Mouse (Mus musculus): Measurements from ENCODE around the gene Tff1. TPM values are rescaled to one million over a fixed set of nuclear protein-coding genes. Genes with fewer than 3 reads are reported as not detected.

The Tff1 gene
- polyA plus RNA-seq (2015; fragmentation: Nextera tagmentation; extraction: Ambion mirVana): not detected in 2 replicates

DNA sequence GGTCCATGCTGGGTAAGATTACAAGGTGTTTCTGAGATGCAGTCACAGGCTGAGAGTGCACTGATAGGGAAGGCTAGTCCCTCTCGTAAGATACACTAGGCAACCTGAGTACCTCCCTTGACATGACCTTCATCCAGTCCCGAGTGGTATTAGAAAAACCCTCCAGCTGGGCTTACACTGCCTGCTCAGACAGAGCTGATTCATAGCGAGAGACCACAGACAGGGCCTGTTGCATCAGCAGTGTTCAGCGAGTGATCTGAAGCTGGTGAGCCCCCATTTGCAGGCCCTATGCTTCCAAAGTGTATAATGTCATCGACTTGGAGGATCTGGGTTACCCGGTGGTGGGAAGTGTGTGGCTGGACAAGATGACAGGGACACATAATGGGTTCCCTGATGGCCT, at the start of gene Tff1:
Gene Tff1 (minus strand): TSS at position 151 of the 400 bp plus-strand sequence.
- H3K4me2 ChIP-seq (replicated peaks): no peak within 1 kb of the TSS

DNA sequence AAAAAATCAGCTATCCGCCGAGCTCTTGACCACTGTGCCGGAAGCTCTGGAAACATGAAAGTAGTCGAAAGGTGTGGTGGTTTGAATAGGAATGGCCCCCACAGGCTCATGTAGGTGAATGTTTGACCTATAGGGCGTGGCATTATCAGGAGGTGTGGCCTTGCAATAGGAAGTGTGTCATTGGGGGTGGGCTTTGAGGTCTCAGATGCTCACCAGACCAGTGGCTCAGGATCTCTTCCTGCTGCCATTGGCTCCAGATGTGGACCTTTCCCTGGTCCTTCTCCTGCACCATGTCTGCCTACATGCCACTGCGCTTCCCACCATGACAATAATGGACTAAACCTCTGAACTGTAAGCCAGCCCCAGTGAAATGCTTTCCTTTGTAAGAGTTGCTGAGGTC, 46.8 kb upstream of the Tff1 start:
- Histone ChIP-seq H3K4me1 (no peaks in the 10 kb centered on the region), H3K9ac (replicated peaks) (no peak overlapping the region), H3K27me3 (no peaks in the 10 kb centered on the region), H3K36me3 (no peaks in the 10 kb centered on the region), H3K9me3 (no peaks in the 10 kb centered on the region), H3K27ac (replicated peaks) (no peak overlapping the region), H3K4me3 (no peak overlapping the region), H3K4me2 (replicated peaks) (no peak overlapping the region)
- WGBS: 88% methylated on average over 6 of the region's 6 CpGs
- no peak for ATAC-seq (replicated peaks)

More for the DNA sequence above, at the start of gene Tff1:
- Histone ChIP-seq H3K9me3 (no peaks in the 10 kb centered on the region), H3K27me3 (no peaks in the 10 kb centered on the region), H3K4me1 (no peaks in the 10 kb centered on the region), H3K9ac (replicated peaks) (no peak within 1 kb of the TSS), H3K36me3 (no peaks in the 10 kb centered on the region), H3K4me3 (no peak within 1 kb of the TSS), H3K27ac (replicated peaks) (no peak within 1 kb of the TSS)
- ATAC-seq (replicated peaks): no peak
- 93% methylated on average over 6 of the region's 6 CpGs for WGBS

DNA sequence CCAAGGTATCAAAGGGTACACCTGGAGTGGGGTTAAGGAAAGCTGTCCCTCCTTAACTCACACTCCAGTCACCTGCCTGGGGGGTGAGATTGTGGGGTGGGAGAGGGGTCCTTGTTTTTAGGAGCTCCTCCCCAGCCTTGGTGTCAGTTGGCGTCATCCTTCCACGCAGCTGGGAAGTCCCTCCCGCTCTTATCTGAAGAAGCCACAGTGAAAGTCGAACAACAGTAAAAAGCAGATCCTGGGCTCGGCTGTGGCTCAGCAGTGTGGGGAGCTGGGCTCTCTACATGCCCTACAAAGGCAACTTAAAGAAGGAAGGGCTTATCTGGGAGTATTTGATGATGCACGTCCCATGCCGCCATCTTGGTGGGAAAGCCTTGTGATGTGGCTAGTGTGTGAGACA, 45.2 kb upstream of the Tff1 start:
- Histone ChIP-seq H3K27ac (replicated peaks) (no peak overlapping the region), H3K36me3 (no peaks in the 10 kb centered on the region), H3K4me1 (no peaks in the 10 kb centered on the region), H3K27me3 (no peaks in the 10 kb centered on the region), H3K4me3 (no peak overlapping the region), H3K4me2 (replicated peaks) (no peak overlapping the region), H3K9ac (replicated peaks) (no peak overlapping the region), H3K9me3 (no peaks in the 10 kb centered on the region)
- ATAC-seq (replicated peaks): no peak
- 90% methylated on average over 7 of the region's 7 CpGs for WGBS

DNA sequence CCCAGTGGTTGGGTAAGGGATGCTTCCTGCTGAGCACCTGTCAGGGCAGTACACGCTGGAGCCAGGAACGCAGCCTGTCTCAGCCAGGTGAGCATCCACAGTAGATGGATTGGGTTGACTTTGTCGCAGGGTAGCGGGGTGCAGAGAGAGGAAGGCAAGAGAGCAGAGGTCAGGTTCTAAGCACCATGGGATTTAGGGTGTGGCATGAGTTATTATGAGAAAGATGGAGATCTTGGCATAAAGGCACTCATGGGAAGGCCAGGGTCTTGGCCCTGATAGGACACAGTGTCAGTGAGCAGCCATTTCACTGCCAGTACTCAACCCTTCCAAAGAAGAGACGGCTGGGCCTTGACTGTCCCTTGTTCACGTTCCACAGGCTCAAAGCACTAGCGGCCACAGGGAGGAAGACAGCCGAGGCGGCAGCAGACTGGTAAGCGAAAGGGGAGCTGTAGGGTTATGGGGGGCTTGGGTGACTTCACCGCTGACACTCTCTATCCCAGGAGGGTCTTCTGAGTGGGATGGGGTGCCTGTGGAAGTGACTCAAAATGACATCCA, 44.4 kb upstream of the Tff1 start:
- H3K36me3 ChIP-seq: no peaks in the 10 kb centered on the region
- no peak overlapping the region for H3K4me2 ChIP-seq (replicated peaks)
- no peaks in the 10 kb centered on the region for H3K9me3 ChIP-seq
- no peak overlapping the region for H3K27ac ChIP-seq (replicated peaks)
- 92% methylated on average over 11 of the region's 11 CpGs for WGBS
- no peak overlapping the region for H3K4me3 ChIP-seq
- no peak for ATAC-seq (replicated peaks)
- no peaks in the 10 kb centered on the region for H3K4me1 ChIP-seq
- H3K9ac ChIP-seq (replicated peaks): no peak overlapping the region
- H3K27me3 ChIP-seq: no peaks in the 10 kb centered on the region

DNA sequence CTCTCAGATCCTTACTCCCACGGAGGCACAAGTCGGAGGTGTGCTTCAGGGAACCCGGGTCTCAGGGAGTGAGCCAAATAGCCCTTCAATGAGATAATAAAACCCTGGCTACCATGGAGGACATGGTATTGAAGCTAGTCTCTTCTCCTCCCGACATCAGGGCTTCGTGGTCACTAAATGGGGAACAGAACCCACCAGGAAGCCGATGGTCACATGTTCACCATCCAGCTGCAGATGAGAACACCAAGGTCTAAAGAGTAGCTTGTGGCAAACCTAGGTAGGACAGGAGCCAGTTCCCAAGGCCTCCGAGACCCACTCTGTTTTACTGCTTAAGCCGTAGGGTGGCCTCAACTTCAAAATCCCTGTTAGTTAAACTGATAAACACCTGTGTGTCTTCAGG, 43.6 kb upstream of the Tff1 start:
- no peaks in the 10 kb centered on the region for H3K36me3 ChIP-seq
- no peak overlapping the region for H3K4me2 ChIP-seq (replicated peaks)
- H3K9ac ChIP-seq (replicated peaks): no peak overlapping the region
- H3K27me3 ChIP-seq: no peaks in the 10 kb centered on the region
- H3K27ac ChIP-seq (replicated peaks): no peak overlapping the region
- H3K4me1 ChIP-seq: no peaks in the 10 kb centered on the region
- no peak overlapping the region for H3K4me3 ChIP-seq
- 94% methylated on average over 8 of the region's 8 CpGs for WGBS
- H3K9me3 ChIP-seq: no peaks in the 10 kb centered on the region
- ATAC-seq (replicated peaks): no peak

DNA sequence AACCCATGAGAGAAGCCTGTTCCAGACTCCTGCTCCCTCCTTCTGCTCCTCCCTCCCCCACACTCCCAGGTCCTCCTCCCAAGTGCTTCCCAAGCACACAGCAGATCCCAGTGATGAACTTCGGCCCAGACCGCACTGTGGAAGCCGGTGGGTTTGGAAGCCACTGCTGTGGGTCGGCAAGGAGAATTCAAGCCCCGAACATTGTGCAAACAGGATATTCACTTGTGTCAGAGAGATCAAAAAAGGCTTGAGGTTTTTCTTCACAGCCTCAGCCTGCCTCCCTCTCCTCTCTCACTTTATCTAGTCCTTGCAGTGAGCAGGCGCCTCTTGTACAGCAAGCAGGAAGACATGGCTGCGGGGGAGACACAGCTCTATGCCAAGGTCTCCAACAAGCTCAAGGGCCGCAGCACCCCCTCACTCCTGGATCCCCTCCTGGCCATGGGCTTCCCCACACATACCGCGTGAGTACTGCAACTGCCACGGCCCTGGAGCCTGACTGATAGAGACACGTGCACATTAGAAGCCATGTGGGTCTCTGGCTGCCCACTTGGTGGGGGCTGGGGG, 42.8 kb upstream of the Tff1 start, which contains the start of gene Ubash3a:
Gene Ubash3a (plus strand): TSS at position 103 of the 564 bp plus-strand sequence.
- Histone ChIP-seq H3K9ac (replicated peaks) (no peak within 1 kb of the TSS), H3K27me3 (no peaks in the 10 kb centered on the region), H3K4me2 (replicated peaks) (no peak within 1 kb of the TSS), H3K9me3 (no peaks in the 10 kb centered on the region), H3K36me3 (no peaks in the 10 kb centered on the region), H3K27ac (replicated peaks) (no peak within 1 kb of the TSS), H3K4me3 (no peak within 1 kb of the TSS), H3K4me1 (no peaks in the 10 kb centered on the region)
- no peak for ATAC-seq (replicated peaks)
- WGBS: 86% methylated on average over 12 of the region's 12 CpGs

DNA sequence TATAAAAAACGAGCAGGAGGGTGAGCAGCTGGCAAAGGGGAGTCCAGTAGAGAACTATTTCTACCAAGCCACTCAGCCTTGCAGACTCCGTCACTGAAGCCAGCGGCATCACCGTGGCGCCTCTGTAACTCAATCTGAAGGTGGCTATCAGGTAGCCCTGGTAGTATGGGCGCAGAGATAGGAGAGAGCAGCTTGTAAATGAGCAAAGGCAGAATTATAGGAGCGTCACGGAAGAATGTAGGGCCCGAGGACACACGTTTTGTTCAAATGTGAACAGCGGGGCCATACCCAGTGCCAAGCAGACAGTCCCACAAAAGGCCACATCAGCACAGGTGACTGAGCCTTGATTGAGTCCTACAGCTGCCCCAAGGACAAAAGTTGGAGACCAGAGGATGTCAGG, 33.8 kb upstream of the Tff1 start, which contains the start of gene Tmprss3:
Gene Tmprss3 (minus strand): TSS at position 101 of the 400 bp plus-strand sequence.
- no peak within 1 kb of the TSS for H3K4me3 ChIP-seq
- no peaks in the 10 kb centered on the region for H3K36me3 ChIP-seq
- H3K9ac ChIP-seq (replicated peaks): no peak within 1 kb of the TSS
- H3K27me3 ChIP-seq: no peaks in the 10 kb centered on the region
- no peak within 1 kb of the TSS for H3K4me2 ChIP-seq (replicated peaks)
- WGBS: 88% methylated on average over 11 of the region's 11 CpGs
- H3K9me3 ChIP-seq: no peaks in the 10 kb centered on the region
- no peaks in the 10 kb centered on the region for H3K4me1 ChIP-seq
- no peak within 1 kb of the TSS for H3K27ac ChIP-seq (replicated peaks)
- ATAC-seq (replicated peaks): no peak

DNA sequence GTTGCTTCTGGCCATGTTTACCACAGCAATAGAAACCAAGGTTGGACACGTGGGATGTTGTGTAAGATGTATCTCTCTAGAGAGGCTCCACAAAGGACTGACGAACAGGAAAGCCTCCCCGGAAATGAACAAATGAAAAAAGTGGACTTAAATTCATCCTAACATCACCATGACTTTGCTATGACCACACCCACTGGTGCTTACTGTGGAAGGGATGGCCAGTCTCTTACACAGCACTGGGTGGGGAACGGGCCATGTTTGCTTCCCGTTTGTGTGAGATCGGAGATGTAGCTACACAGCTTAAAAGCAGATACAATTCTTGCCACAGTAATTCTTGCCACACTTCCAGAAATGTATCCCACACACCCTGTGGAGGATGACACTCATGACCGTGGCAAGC, 31.2 kb upstream of the Tff1 start:
- Histone ChIP-seq H3K4me1 (no peaks in the 10 kb centered on the region), H3K4me3 (no peak overlapping the region), H3K27ac (replicated peaks) (no peak overlapping the region), H3K36me3 (no peaks in the 10 kb centered on the region), H3K27me3 (no peaks in the 10 kb centered on the region), H3K9ac (replicated peaks) (no peak overlapping the region), H3K4me2 (replicated peaks) (no peak overlapping the region), H3K9me3 (no peaks in the 10 kb centered on the region)
- no peak for ATAC-seq (replicated peaks)
- WGBS: 86% methylated on average over 7 of the region's 7 CpGs

DNA sequence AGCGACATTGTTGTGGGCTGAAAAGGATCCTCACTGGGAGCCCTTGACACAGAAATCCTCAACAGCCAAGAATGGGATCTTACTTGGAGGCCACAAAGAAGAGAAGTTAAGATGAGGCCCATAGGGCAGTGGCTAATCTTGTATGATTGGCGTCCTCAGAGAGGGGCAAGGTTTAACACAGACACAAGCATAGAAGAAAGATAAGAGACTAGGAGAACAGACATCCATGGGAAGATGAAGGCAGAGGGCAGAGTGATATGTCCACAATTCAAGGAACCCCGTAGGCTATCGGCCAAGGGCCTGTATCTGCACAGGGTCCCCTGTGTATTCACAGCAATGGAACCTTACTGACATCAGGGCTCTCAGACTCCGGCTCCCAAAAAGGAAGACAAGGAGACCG, 30.1 kb upstream of the Tff1 start:
- H3K4me3 ChIP-seq: no peak overlapping the region

DNA sequence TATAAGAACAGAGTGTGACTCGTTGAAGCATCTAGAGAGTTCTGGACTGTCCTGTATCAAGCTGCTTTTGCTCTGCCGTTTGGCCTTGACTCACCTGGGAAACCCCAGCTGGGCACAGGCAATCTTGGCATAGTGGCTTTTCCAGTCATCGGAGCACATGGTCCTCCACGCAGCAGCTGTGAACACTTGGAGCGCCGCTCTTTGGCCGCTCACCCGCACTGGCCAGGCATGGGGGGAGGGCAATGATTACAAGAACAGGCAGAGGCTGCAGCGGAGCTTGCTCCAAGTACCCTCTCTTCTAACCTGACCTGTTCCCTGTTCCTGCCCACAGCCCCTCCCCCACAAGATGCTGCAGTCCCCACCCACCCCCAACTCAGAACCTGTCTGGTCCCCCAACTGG, 28.3 kb upstream of the Tff1 start:
- Histone ChIP-seq H3K36me3 (no peaks in the 10 kb centered on the region), H3K27ac (replicated peaks) (no peak overlapping the region), H3K9ac (replicated peaks) (no peak overlapping the region), H3K27me3 (no peaks in the 10 kb centered on the region), H3K4me1 (no peaks in the 10 kb centered on the region), H3K9me3 (no peaks in the 10 kb centered on the region), H3K4me2 (replicated peaks) (no peak overlapping the region), H3K4me3 (no peak overlapping the region)
- ATAC-seq (replicated peaks): no peak
- 85% methylated on average over 9 of the region's 9 CpGs for WGBS

More for the DNA sequence above, 30.1 kb upstream of the Tff1 start:
- Histone ChIP-seq H3K36me3 (no peaks in the 10 kb centered on the region), H3K27me3 (no peaks in the 10 kb centered on the region), H3K4me1 (no peaks in the 10 kb centered on the region), H3K9me3 (no peaks in the 10 kb centered on the region), H3K27ac (replicated peaks) (no peak overlapping the region), H3K4me2 (replicated peaks) (no peak overlapping the region), H3K9ac (replicated peaks) (no peak overlapping the region)
- no peak for ATAC-seq (replicated peaks)
- 80% methylated on average over 6 of the region's 6 CpGs for WGBS

DNA sequence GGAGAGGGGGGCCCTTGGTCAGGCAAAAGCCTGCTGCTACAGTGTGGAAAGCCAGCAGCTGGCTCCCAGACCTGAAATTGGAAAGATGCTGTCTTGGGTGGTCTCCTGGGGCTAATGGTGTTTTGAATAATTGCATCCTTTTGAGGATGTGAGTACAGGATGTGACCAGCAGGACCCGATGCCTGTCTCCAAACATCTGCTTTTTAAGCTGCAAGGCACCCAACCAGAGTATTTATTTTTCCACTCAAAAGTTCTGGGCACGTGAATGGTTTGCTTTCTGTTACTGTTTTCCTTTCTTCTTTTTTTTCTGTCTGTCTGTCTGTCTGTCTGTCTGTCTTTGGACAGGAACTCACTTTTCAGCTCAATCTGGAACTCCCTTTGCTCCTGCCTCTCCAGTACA, 27.6 kb upstream of the Tff1 start:
- no peaks in the 10 kb centered on the region for H3K9me3 ChIP-seq
- WGBS: 74% methylated on average over 2 of the region's 2 CpGs

DNA sequence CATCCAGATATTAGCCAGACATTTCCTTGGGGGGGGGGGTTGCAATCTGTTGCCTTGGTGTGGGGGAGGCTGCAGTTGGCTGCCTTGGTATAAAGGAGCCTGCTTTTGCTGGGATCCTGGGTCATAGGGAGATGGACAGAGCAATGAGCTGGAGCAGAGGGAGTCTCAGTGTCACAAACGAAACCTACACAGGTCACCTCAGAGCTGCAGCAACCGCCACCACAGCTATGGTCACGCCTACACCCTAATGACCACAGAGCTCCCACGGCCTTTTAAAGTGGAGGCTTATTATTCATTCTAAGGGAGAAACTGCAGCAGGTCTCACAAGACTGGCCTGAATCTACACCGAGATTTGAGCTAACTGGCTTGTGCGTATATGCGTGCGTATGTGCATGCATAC, 26.7 kb upstream of the Tff1 start:
- ATAC-seq (replicated peaks): no peak
- no peak overlapping the region for H3K4me3 ChIP-seq

More for the DNA sequence above, 27.6 kb upstream of the Tff1 start:
- Histone ChIP-seq H3K4me2 (replicated peaks) (no peak overlapping the region), H3K27me3 (no peaks in the 10 kb centered on the region), H3K36me3 (no peaks in the 10 kb centered on the region), H3K9ac (replicated peaks) (no peak overlapping the region), H3K4me1 (no peaks in the 10 kb centered on the region), H3K4me3 (no peak overlapping the region), H3K27ac (replicated peaks) (no peak overlapping the region)
- no peak for ATAC-seq (replicated peaks)

DNA sequence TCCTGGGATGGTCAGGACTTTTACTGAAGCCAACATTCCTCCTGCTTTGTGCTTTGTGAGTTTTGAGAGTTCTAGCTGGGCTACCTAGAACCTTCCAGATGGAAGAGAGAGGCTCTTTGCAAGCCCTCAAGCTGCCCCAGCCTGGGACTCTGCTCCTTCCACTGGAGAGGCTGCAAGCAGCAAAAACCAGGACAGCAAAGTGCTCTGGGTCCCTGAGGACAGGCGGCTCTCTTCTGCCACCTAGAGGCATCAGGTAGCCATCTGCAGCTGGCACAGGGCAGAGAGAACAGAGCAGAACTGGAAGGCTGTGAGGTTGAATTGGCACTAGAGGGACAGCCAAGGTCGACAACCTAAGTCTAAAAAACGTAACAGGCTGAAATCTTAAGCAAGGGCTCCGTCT, 22.3 kb upstream of the Tff1 start:
- H3K36me3 ChIP-seq: no peaks in the 10 kb centered on the region
- no peaks in the 10 kb centered on the region for H3K9me3 ChIP-seq
- H3K9ac ChIP-seq (replicated peaks): no peak overlapping the region
- WGBS: 32% methylated on average over 4 of the region's 4 CpGs
- H3K27me3 ChIP-seq: no peaks in the 10 kb centered on the region
- H3K4me1 ChIP-seq: no peaks in the 10 kb centered on the region
- H3K4me3 ChIP-seq: no peak overlapping the region
- no peak overlapping the region for H3K4me2 ChIP-seq (replicated peaks)
- no peak overlapping the region for H3K27ac ChIP-seq (replicated peaks)
- no peak for ATAC-seq (replicated peaks)

More for the DNA sequence above, 26.7 kb upstream of the Tff1 start:
- no peak overlapping the region for H3K4me2 ChIP-seq (replicated peaks)
- H3K9ac ChIP-seq (replicated peaks): no peak overlapping the region
- H3K27ac ChIP-seq (replicated peaks): no peak overlapping the region
- H3K9me3 ChIP-seq: no peaks in the 10 kb centered on the region
- no peaks in the 10 kb centered on the region for H3K4me1 ChIP-seq
- 68% methylated on average over 8 of the region's 8 CpGs for WGBS
- no peaks in the 10 kb centered on the region for H3K27me3 ChIP-seq
- H3K36me3 ChIP-seq: no peaks in the 10 kb centered on the region
